Mouse (Mus musculus): Measurements from ENCODE around the gene Angptl2. TPM values are rescaled to one million over a fixed set of nuclear protein-coding genes. Genes with fewer than 3 reads are reported as not detected.

Angptl2 gene
- polyA plus RNA-seq, 1 experiment from 2014 or later = 10.8 TPM

DNA sequence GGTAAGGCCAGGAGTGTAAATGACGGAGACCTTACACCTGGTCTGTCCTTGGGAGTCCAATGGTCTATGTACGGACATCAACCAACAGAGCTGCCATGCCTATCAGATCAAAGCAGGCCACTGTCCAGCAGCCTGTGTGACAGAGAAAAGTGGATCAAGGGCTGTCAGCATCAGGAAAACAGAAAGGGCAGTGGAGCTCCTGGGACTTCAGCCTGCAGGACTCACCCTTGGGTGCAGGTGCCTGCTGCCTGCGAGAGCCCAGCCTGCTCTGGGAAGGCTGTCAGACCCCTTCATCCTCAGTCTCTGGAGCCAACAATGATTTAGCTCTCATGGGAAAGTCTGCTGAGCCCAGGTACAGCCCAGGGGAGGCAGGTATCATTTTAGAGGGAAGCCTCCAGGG is 45.6 kb downstream of the Angptl2 start:
- Histone ChIP-seq H3K4me2 (replicated peaks) (no peak overlapping the region), H3K9me3 (no peaks in the 10 kb centered on the region), H3K27me3 (no peaks in the 10 kb centered on the region), H3K4me3 (no peak overlapping the region), H3K9ac (replicated peaks) (no peak overlapping the region), H3K4me1 (peaks cover 20% of the 10 kb centered on the region), H3K36me3 (0 out of 2 replicates have a peak, but pooled peaks cover 4% of the 10 kb centered on the region), H3K27ac (replicated peaks) (no peak overlapping the region)
- 94% methylated on average over 3 of the region's 3 CpGs for WGBS
- ATAC-seq (replicated peaks) = no peak

DNA sequence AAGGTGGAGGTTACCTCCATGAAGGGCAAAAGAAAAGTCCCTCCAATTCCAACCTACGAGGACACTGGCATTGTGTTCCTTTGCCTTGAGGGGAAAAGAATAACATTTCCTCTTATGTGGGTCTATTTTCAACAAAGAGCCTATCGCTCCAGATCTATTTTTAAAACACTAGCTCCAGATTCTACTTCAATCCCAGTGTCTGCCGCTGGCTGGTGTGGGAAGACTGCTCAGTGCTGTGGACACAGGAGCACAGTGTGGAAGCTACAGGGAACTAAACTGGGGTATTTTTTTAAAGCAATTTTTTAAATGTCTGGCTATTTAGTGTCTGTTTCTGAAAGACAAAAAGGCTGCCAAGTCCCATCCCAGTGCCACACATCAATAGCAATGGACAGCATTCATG is 49.9 kb downstream of the Angptl2 start:
- H3K9ac ChIP-seq (replicated peaks) = no peak overlapping the region
- 80% methylated on average over 3 of the region's 3 CpGs for WGBS
- H3K27me3 ChIP-seq = no peaks in the 10 kb centered on the region
- ATAC-seq (replicated peaks) = no peak
- H3K9me3 ChIP-seq = no peaks in the 10 kb centered on the region
- no peak overlapping the region for H3K4me2 ChIP-seq (replicated peaks)
- H3K4me1 ChIP-seq = peaks cover 44% of the 10 kb centered on the region
- H3K27ac ChIP-seq (replicated peaks) = no peak overlapping the region; the same call in 1 of the 2 replicates
- no peaks in the 10 kb centered on the region for H3K36me3 ChIP-seq
- no peak overlapping the region for H3K4me3 ChIP-seq

DNA sequence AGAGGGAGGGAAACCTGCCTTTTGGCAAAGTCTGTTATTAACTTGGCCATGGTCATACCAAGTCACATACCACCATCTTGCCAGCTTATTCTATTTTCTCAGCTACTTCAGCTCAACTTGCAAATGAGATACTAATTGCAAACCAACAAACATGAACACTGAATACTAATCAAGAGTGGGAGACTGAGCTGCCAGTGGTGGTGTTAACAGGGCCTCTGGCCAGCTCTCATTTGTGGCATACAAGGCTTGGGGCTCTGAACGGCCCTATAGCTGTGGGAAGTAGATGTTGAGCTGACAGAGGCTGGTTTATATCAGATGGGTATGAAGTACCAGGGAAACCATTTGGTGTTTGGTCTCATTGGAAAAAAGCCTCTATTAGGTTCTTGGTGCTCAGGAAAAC is 51.2 kb downstream of the Angptl2 start:
- no peaks in the 10 kb centered on the region for H3K36me3 ChIP-seq
- H3K4me2 ChIP-seq (replicated peaks) = no peak overlapping the region
- H3K9ac ChIP-seq (replicated peaks) = no peak overlapping the region
- H3K4me1 ChIP-seq = peaks cover 49% of the 10 kb centered on the region
- H3K4me3 ChIP-seq = no peak overlapping the region
- ATAC-seq (replicated peaks) = peak; percentile 80
- no peaks in the 10 kb centered on the region for H3K9me3 ChIP-seq
- WGBS = 19% methylated on average over 1 of the region's 1 CpGs
- H3K27ac ChIP-seq (replicated peaks) = peak overlapping the region; percentile 61
- no peaks in the 10 kb centered on the region for H3K27me3 ChIP-seq

DNA sequence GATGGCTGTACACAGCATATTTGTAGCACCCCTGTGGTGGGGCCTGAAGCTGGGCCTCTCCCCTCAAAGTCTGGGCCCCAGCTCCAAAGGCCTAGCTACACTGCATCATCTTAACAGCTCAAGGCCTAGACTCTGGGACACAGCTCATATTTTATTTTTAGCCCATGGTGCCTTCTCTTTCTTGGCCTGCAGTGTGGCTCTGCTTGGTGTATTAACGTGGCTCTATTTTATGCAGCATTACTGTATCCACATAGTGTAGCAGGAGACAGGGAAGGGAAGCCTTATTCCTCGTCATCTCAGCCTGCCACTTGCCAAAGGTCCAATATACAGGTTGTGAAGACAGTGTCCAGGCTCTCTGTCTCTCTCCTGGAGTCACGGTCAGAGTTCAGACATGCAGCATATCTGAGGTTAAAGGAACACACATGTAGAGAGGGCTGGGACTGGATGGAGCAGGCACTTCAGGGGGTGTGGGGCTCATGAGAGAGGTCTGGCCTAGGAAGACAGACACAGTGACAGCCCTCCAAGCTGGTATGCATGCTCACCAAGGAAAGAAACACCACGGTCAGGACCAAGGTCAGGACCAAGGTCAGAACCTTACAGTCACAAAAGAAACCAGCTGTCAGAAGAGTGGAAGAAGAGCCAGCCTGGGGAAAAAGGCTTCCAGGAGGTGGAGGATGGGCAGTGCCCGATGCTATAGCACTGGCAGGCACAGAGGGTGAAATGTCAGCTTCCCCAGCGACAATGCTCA is 52.7 kb downstream of the Angptl2 start:
- H3K36me3 ChIP-seq = no peaks in the 10 kb centered on the region
- ATAC-seq (replicated peaks) = no peak
- peaks cover 49% of the 10 kb centered on the region for H3K4me1 ChIP-seq
- no peak overlapping the region for H3K9ac ChIP-seq (replicated peaks)
- WGBS = 81% methylated on average over 6 of the region's 6 CpGs
- no peaks in the 10 kb centered on the region for H3K27me3 ChIP-seq
- no peaks in the 10 kb centered on the region for H3K9me3 ChIP-seq
- no peak overlapping the region for H3K4me3 ChIP-seq
- no peak overlapping the region for H3K4me2 ChIP-seq (replicated peaks)
- peak overlapping the region; percentile 11; the same call in 1 of the 2 replicates for H3K27ac ChIP-seq (replicated peaks)

DNA sequence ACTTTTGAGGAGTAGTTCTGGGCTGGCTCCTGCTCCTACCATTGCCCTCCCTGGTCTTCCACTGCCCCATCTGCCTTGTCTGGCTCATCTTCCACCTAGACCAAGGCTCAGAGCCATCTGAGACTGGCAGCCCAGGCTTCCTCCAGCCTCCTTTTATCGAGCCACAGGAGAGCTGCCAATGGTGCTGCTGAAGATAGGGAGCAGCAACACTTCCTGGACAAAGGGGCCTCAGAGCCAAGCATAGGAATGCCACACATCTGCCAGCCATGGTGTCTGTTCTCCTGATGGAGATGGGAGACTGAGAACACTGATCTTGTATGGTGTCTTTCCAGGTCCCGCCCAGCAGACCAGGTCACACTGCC is 53.2 kb downstream of the Angptl2 start:
- Histone ChIP-seq H3K27me3 (no peaks in the 10 kb centered on the region), H3K9ac (replicated peaks) (no peak overlapping the region), H3K4me2 (replicated peaks) (no peak overlapping the region), H3K4me3 (no peak overlapping the region), H3K36me3 (no peaks in the 10 kb centered on the region), H3K4me1 (peaks cover 49% of the 10 kb centered on the region), H3K27ac (replicated peaks) (no peak overlapping the region), H3K9me3 (no peaks in the 10 kb centered on the region)
- 76% methylated on average over 2 of the region's 2 CpGs for WGBS
- ATAC-seq (replicated peaks) = no peak

DNA sequence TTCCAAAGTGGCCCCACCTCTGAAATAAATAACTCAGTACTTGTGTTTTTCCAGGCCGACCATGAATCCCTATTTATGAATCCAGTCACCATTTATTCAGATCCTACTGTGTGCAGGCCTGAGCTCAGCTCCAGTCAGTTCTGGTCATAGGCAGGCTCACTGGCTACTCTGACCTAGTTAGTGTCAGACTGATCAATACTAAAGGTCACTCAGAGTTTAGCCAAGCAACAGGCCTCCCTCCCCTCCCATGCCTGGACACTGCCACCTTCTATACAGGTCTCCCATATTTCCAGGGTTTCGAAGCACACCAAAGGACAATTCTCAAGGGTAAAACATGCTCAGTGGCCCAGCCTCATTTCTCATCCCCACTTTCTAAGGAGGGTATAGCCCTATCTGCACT is 54.7 kb downstream of the Angptl2 start:
- peaks cover 46% of the 10 kb centered on the region for H3K4me1 ChIP-seq
- ATAC-seq (replicated peaks) = no peak
- no peak overlapping the region for H3K4me3 ChIP-seq
- no peak overlapping the region for H3K27ac ChIP-seq (replicated peaks)
- H3K4me2 ChIP-seq (replicated peaks) = no peak overlapping the region
- 94% methylated on average over 2 of the region's 2 CpGs for WGBS
- no peaks in the 10 kb centered on the region for H3K27me3 ChIP-seq
- no peaks in the 10 kb centered on the region for H3K36me3 ChIP-seq
- H3K9me3 ChIP-seq = no peaks in the 10 kb centered on the region
- H3K9ac ChIP-seq (replicated peaks) = no peak overlapping the region

DNA sequence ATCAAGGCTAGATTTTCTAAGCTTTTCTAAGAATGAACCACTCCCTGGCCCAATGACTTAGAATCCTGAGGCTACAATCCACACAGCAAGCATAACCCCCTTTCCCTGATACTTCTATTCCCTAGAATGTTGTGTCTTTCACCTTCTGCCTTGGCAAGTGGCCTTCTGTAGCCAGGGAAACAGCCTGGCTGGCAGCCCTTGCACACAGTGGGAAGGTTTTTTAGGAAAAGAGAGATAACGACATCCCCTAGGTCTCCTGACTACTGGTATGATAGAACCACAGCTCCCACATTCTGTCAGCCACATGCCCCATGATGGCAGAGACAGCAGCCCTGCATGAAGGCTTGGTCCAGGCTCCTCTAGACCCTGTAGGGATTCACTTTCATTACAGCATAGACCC is 55.6 kb downstream of the Angptl2 start:
- 56% methylated on average over 1 of the region's 1 CpGs for WGBS
- Histone ChIP-seq H3K36me3 (no peaks in the 10 kb centered on the region), H3K4me1 (peaks cover 39% of the 10 kb centered on the region), H3K27me3 (no peaks in the 10 kb centered on the region), H3K4me2 (replicated peaks) (no peak overlapping the region), H3K9me3 (no peaks in the 10 kb centered on the region), H3K27ac (replicated peaks) (no peak overlapping the region), H3K9ac (replicated peaks) (no peak overlapping the region), H3K4me3 (no peak overlapping the region)
- ATAC-seq (replicated peaks) = no peak

DNA sequence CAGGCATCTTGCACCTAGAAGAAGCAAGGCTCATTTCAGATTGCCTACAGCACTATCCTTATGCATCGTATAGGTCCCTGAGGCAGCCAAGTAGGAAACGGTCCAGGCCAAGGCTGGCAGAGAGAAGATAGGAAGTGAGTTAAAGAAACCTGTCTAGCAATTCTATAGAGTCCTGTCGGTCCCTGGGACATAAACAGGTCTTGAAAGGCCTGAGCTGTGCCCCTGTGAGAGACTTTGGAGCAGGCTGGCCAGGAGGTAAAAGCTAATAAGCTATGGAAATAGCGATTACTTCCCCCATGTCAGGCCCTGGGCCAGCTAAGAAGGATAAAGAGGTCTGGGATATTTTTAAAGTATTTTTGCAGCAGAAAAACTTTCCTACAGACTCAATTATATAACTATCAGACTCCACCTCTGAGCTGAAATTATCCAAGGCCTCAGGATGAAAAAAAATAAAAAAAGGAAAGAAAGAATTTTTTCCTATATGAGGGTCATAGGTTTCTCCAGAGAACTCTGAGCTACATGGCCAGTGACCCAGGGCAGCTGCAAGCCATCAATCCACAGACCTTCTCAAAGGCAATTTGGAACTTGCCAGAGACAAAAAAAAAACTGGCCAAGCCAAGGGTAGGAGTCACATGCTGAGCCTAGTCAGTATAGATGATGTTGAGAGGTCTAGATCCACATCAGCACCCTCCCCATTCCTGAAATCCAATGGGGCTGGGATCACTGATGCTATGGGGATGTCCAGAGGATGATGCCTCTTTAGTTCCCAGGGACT is 57.0 kb downstream of the Angptl2 start:
- peaks cover 25% of the 10 kb centered on the region for H3K4me1 ChIP-seq
- no peak overlapping the region for H3K4me2 ChIP-seq (replicated peaks)
- no peak overlapping the region for H3K9ac ChIP-seq (replicated peaks)
- no peaks in the 10 kb centered on the region for H3K36me3 ChIP-seq
- H3K4me3 ChIP-seq = no peak overlapping the region
- H3K27me3 ChIP-seq = no peaks in the 10 kb centered on the region
- WGBS = 72% methylated on average over 4 of the region's 4 CpGs
- H3K9me3 ChIP-seq = no peaks in the 10 kb centered on the region
- ATAC-seq (replicated peaks) = no peak
- H3K27ac ChIP-seq (replicated peaks) = no peak overlapping the region

DNA sequence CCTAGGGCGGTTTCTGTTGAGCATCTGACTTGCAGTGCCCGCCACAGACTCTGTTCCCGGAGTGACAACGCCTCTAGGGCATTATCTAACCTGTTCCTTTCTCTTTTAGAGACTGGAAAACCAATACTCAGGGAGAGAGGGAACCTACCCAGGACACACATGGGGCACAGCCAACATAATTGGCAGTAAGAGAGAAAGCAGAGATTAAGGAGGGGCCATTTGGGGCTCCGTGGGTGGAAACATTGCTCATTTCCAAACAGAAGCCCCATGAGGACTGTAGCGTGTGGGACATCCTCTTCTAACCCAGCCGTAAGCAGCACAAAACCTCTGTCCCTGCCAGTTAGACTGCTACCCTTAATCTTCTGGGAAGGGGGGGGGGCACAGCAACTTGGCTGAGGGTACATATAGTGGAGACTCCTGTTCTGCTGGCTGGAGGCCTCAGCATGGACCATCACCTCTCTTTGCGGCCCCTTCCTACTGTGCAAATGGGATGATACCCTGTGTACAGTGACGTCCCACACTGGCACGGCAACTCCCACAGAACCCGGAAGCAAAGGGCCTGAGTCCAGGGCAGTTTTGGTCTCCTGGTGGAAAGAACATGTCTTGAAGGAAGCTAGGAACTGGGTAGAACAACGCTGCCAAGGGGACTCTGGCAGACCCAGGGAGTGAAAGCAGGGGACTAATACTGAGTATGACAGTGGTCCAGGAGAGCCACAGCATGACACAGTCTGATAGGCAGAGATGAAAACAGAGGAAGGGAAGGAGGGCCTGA is 59.0 kb downstream of the Angptl2 start:
- H3K36me3 ChIP-seq = no peaks in the 10 kb centered on the region
- 85% methylated on average over 12 of the region's 12 CpGs for WGBS
- no peak overlapping the region for H3K4me2 ChIP-seq (replicated peaks)
- no peaks in the 10 kb centered on the region for H3K9me3 ChIP-seq
- H3K9ac ChIP-seq (replicated peaks) = no peak overlapping the region
- no peak overlapping the region for H3K4me3 ChIP-seq
- no peaks in the 10 kb centered on the region for H3K27me3 ChIP-seq
- H3K4me1 ChIP-seq = peaks cover 14% of the 10 kb centered on the region
- ATAC-seq (replicated peaks) = no peak
- no peak overlapping the region for H3K27ac ChIP-seq (replicated peaks)

DNA sequence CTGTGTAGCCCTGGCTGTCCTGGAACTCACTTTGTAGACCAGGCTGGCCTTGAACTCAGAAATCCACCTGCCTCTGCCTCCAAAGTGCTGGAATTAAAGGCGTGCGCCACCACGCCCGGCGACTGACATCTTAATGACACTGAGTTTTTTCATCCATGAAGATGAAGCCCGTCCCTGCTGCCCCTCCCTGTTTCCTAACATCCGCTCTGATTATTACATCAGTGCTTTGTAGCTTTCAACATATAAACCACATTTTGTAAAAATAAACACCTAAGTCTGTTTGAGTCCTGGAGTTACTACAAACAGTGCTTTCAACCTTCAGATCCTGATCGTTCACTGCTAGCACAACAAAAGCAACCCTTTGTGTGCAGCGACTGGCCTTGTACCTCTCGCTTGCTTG is 63.9 kb downstream of the Angptl2 start:
- no peaks in the 10 kb centered on the region for H3K27me3 ChIP-seq
- no peak for ATAC-seq (replicated peaks)
- H3K4me3 ChIP-seq = no peak overlapping the region
- no peaks in the 10 kb centered on the region; the same call in none of the 2 replicates for H3K36me3 ChIP-seq
- WGBS = 89% methylated on average over 10 of the region's 10 CpGs
- no peaks in the 10 kb centered on the region for H3K4me1 ChIP-seq
- no peak overlapping the region for H3K4me2 ChIP-seq (replicated peaks)
- no peak overlapping the region for H3K9ac ChIP-seq (replicated peaks)
- H3K27ac ChIP-seq (replicated peaks) = no peak overlapping the region
- H3K9me3 ChIP-seq = no peaks in the 10 kb centered on the region

DNA sequence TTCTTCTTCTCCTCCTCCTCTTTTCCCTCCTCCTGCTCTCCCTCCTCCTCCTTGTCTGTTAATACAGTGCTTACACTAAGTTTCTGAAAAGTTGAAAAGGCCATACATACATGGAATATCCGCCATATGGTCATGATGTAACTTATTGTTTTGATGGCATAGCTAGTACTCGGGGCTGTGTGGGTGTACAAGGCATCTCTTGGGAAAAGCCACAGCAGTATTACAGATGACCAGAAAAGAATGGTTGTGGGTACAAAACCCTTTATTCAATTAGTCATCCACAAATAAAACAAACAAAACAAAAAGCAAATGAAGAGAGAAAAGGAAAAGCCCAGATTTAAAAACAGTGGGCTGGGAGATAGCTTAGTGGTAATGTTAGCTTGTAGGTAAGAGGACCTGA is 64.7 kb downstream of the Angptl2 start:
- H3K4me3 ChIP-seq = no peak overlapping the region
- no peaks in the 10 kb centered on the region; the same call in none of the 2 replicates for H3K36me3 ChIP-seq
- H3K27ac ChIP-seq (replicated peaks) = no peak overlapping the region
- 88% methylated on average over 2 of the region's 2 CpGs for WGBS
- H3K4me1 ChIP-seq = no peaks in the 10 kb centered on the region
- no peaks in the 10 kb centered on the region for H3K9me3 ChIP-seq
- no peak overlapping the region for H3K4me2 ChIP-seq (replicated peaks)
- no peaks in the 10 kb centered on the region for H3K27me3 ChIP-seq
- no peak for ATAC-seq (replicated peaks)
- H3K9ac ChIP-seq (replicated peaks) = no peak overlapping the region

DNA sequence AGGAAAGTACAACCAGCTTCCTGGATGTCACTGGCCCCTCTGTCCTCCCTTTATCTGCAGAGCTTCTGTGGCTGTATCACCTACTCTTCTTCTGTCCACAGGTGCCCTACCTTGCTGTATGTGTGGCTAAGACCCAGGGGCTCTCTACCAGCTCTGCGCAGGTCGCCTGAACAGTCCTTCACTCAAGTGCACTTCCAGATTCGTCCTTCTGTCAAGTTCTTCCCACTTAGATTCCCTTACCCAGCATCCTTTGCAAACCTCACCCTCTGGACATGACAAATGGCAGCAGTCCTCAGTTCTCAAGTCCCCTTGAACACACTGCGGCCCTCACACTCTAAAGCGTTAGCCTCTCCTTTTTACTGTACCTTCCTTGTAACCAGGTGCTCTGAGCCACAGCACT is 65.9 kb downstream of the Angptl2 start:
- Histone ChIP-seq H3K9ac (replicated peaks) (no peak overlapping the region), H3K36me3 (no peaks in the 10 kb centered on the region; the same call in none of the 2 replicates), H3K27me3 (no peaks in the 10 kb centered on the region), H3K27ac (replicated peaks) (no peak overlapping the region), H3K4me2 (replicated peaks) (no peak overlapping the region), H3K4me3 (no peak overlapping the region), H3K4me1 (no peaks in the 10 kb centered on the region), H3K9me3 (no peaks in the 10 kb centered on the region)
- ATAC-seq (replicated peaks) = no peak
- WGBS = 85% methylated on average over 5 of the region's 5 CpGs

All from forebrain, embryonic 15.5 days (tissue).